ENCODE assay signal across 8 mouse cellular contexts in genomic region chr16:32867919-32868552, GRCm38 (mm10). TPM values are rescaled to one million over a fixed set of nuclear protein-coding genes. Genes with fewer than 3 reads are reported as not detected.
DNase-seq lines count a peak whose midpoint lies in the region; ATAC-seq and TF ChIP-seq lines count a peak whose summit lies in the region.

No protein-coding gene starts in this region.

- peak overlapping the region; percentile 75 for H3K4me3 ChIP-seq in G1E (ENCODE audit: low read depth, low read length)
- peak overlapping the region; percentile 63 for H3K4me3 ChIP-seq in forebrain, embryonic 16.5 days (replicated peaks; ENCODE audit: low read length)
- H3K4me3 ChIP-seq in layer of hippocampus, adult 2 months: peak overlapping the region; percentile 84
- H3K4me3 ChIP-seq in lung, embryonic 14.5 days (ENCODE audit: low read depth, low read length): peak overlapping the region; percentile 83
- H3K4me3 ChIP-seq in olfactory bulb, adult 2 months (ENCODE audit: insufficient read depth, low read depth, low read length): peak overlapping the region; percentile 70
- peak overlapping the region; percentile 97 for H3K4me3 ChIP-seq in thymus, adult 2 months (ENCODE audit: control insufficient read depth, insufficient read depth, low read length)

- intact Hi-C loops in heart, postnatal 36 days (cut with DNase I): loop anchor here (1.0 kb wide), 1 partner anchor 9 kb away; the partner anchor contains the start of genes Fyttd1 and Rubcn

- 0% methylated on average over 35 of the region's 35 CpGs for WGBS in forebrain, embryonic 16.5 days
- under 1% methylated on average over 35 of the region's 35 CpGs for WGBS in lung, embryonic 14.5 days
- WGBS in olfactory bulb, adult 2 months: under 1% methylated on average over 35 of the region's 35 CpGs
- WGBS in thymus, adult 2 months: under 1% methylated on average over 35 of the region's 35 CpGs

- no peak for TF ChIP-seq CTCF in G1E (IDR thresholded peaks at IDR 0.05; ENCODE audit: low read depth, low read length)
- TF ChIP-seq CTCF in layer of hippocampus, adult 2 months (conservative IDR thresholded peaks at IDR 0.05): peak; percentile 38; the same call in 1 of the 2 replicates
- TF ChIP-seq CTCF in lung, embryonic 14.5 days (IDR thresholded peaks at IDR 0.05; ENCODE audit: low read depth): no peak
- TF ChIP-seq CTCF in olfactory bulb, adult 2 months (IDR thresholded peaks at IDR 0.05; ENCODE audit: insufficient read depth, low read depth, low read length): no peak
- TF ChIP-seq CTCF in thymus, adult 2 months (IDR thresholded peaks at IDR 0.05; ENCODE audit: borderline replicate concordance, control insufficient read depth, extremely low read depth, insufficient read depth, low read length, poor library complexity): 0 out of 2 replicates have a peak, but pooled peaks have one; percentile 18

- peak overlapping the region; percentile 75 for H3K9ac ChIP-seq in forebrain, embryonic 16.5 days (replicated peaks; ENCODE audit: low read depth, low read length)
- H3K9ac ChIP-seq in lung, embryonic 14.5 days: peak overlapping the region; percentile 74

- H3K9me3 ChIP-seq in G1E (replicated peaks): no peaks in the 10 kb centered on the region
- H3K9me3 ChIP-seq in forebrain, embryonic 16.5 days (ENCODE audit: control insufficient read depth, low read length): no peaks in the 10 kb centered on the region
- no peaks in the 10 kb centered on the region for H3K9me3 ChIP-seq in lung, embryonic 14.5 days (ENCODE audit: low read depth, low read length)

- peak; percentile 84 for DNase-seq in G1E (ENCODE audit: low spot score)
- peak; percentile 88 to 95 for DNase-seq in cerebellum, adult 18-20 months
- DNase-seq in heart, postnatal 36 days: peak; percentile 86 to 90
- peak; percentile 92 to 95 for DNase-seq in layer of hippocampus, adult 2 months (ENCODE audit: low spot score in 2 of 2)
- DNase-seq in lung, embryonic 14.5 days: peak; percentile 93
- peak; percentile 93 for DNase-seq in thymus, adult 2 months

- H3K27ac ChIP-seq in forebrain, embryonic 16.5 days (ENCODE audit: low read length): peak overlapping the region; percentile 89
- H3K27ac ChIP-seq in layer of hippocampus, adult 2 months: peak overlapping the region; percentile 90
- H3K27ac ChIP-seq in lung, embryonic 14.5 days (ENCODE audit: low read depth): peak overlapping the region; percentile 58; the same call in 1 of the 2 replicates
- H3K27ac ChIP-seq in olfactory bulb, adult 2 months (ENCODE audit: insufficient read depth, low read depth, low read length): peak overlapping the region; percentile 58
- H3K27ac ChIP-seq in thymus, adult 2 months (ENCODE audit: control insufficient read depth, insufficient read depth, low read length): peak overlapping the region; percentile 56; the same call in 1 of the 2 replicates

- peak; percentile 84 for ATAC-seq in G1E (ENCODE audit: extremely low read depth, insufficient number of reproducible peaks, low FRiP score, poor library complexity, severe bottlenecking)
- peak; percentile 100 for ATAC-seq in forebrain, embryonic 16.5 days
- ATAC-seq in lung, embryonic 14.5 days (ENCODE audit: insufficient read depth): peak; percentile 99

- H3K27me3 ChIP-seq in G1E (ENCODE audit: insufficient read depth, low read length): peaks cover 2% of the 10 kb centered on the region; the same call in 1 of the 2 replicates
- H3K27me3 ChIP-seq in forebrain, embryonic 16.5 days (replicated peaks; ENCODE audit: control insufficient read depth, insufficient read depth, low read length): no peaks in the 10 kb centered on the region
- H3K27me3 ChIP-seq in lung, embryonic 14.5 days (ENCODE audit: insufficient read depth, low read length): no peaks in the 10 kb centered on the region
- H3K27me3 ChIP-seq in thymus, adult 2 months (ENCODE audit: control insufficient read depth, insufficient read depth, low read length): no peaks in the 10 kb centered on the region

- H3K36me3 ChIP-seq in G1E (replicated peaks): peaks cover 29% of the 10 kb centered on the region
- H3K36me3 ChIP-seq in forebrain, embryonic 16.5 days (ENCODE audit: control insufficient read depth, insufficient read depth): no peaks in the 10 kb centered on the region
- H3K36me3 ChIP-seq in lung, embryonic 14.5 days (ENCODE audit: insufficient read depth): no peaks in the 10 kb centered on the region; the same call in 1 of the 2 replicates
- H3K36me3 ChIP-seq in thymus, adult 2 months (ENCODE audit: control insufficient read depth, insufficient read depth, low read length): no peaks in the 10 kb centered on the region

- H3K4me1 ChIP-seq in G1E (ENCODE audit: insufficient read depth, low read depth, low read length): peaks cover 27% of the 10 kb centered on the region
- peaks cover 12% of the 10 kb centered on the region for H3K4me1 ChIP-seq in forebrain, embryonic 16.5 days (replicated peaks; ENCODE audit: control insufficient read depth, insufficient read depth, low read length)
- H3K4me1 ChIP-seq in lung, embryonic 14.5 days (ENCODE audit: insufficient read depth): peaks cover 6% of the 10 kb centered on the region; the same call in 1 of the 2 replicates
- peaks cover 9% of the 10 kb centered on the region; the same call in 1 of the 2 replicates for H3K4me1 ChIP-seq in olfactory bulb, adult 2 months (ENCODE audit: control insufficient read depth, insufficient read depth, low read length)
- peaks cover 2% of the 10 kb centered on the region for H3K4me1 ChIP-seq in thymus, adult 2 months (replicated peaks; ENCODE audit: control insufficient read depth, insufficient read depth, low read length)

- H3K4me2 ChIP-seq in forebrain, embryonic 16.5 days (ENCODE audit: low read length): peak overlapping the region; percentile 65
- peak overlapping the region; percentile 86 for H3K4me2 ChIP-seq in lung, embryonic 14.5 days

- peak; percentile 62 for TF ChIP-seq POLR2A in olfactory bulb, adult 2 months (IDR thresholded peaks at IDR 0.05; ENCODE audit: insufficient read depth, low read depth, low read length)
- TF ChIP-seq POLR2A in thymus, adult 2 months (IDR thresholded peaks at IDR 0.05; ENCODE audit: control insufficient read depth, extremely low read depth, insufficient read depth, low read length, poor library complexity): no peak; the same call in 1 of the 2 replicates

RNA-seq across cellular contexts. Expression of gene Fyttd1, which starts 9.3 kb away (rescaled TPM):
- total RNA-seq in G1E (2014; fragmentation: Nextera tagmentation): 121 and 134 TPM in 2 replicates
- total RNA-seq in G1E (2017): 77.5 and 100 TPM in 2 replicates
- polyA plus RNA-seq in G1E (2012): 276 and 281 TPM in 2 replicates
- polyA plus RNA-seq in forebrain, embryonic 16.5 days (2015; fragmentation: Nextera tagmentation; extraction: Ambion mirVana): 119 and 129 TPM in 2 replicates
- total RNA-seq in heart, postnatal 36 days (2021): 100 to 1,000 TPM in 1 of 2 experiments, 10 to 100 TPM in 1; 98.9 to 101 TPM
- total RNA-seq in layer of hippocampus, adult 2 months (2021): 100 to 1,000 TPM; 110 TPM
- polyA plus RNA-seq in lung, embryonic 14.5 days (2014; fragmentation: Nextera tagmentation; extraction: Ambion mirVana): 133 and 134 TPM in 2 replicates
- not detected in 2 replicates for polyA plus RNA-seq in olfactory bulb, adult 2 months (2012; ENCODE audit: insufficient read depth, insufficient read length, low replicate concordance, missing spikeins)
- 8.4 and 8.8 TPM in 2 replicates for polyA plus RNA-seq in thymus, adult 2 months (2012; rRNA removed)

RNA-seq across cellular contexts. Expression of gene Rubcn, which starts 9.5 kb away (rescaled TPM):
- 13.2 and 18.1 TPM in 2 replicates for total RNA-seq in G1E (2014; fragmentation: Nextera tagmentation)
- total RNA-seq in G1E (2017): 13.4 and 15.1 TPM in 2 replicates
- polyA plus RNA-seq in G1E (2012): 8.7 and 9.4 TPM in 2 replicates
- 38.6 and 40.4 TPM in 2 replicates for polyA plus RNA-seq in forebrain, embryonic 16.5 days (2015; fragmentation: Nextera tagmentation; extraction: Ambion mirVana)
- 10 to 100 TPM; 35.1 to 35.9 TPM for total RNA-seq in heart, postnatal 36 days (2021)
- 10 to 100 TPM; 59.2 to 59.3 TPM for total RNA-seq in layer of hippocampus, adult 2 months (2021)
- polyA plus RNA-seq in lung, embryonic 14.5 days (2014; fragmentation: Nextera tagmentation; extraction: Ambion mirVana): 18.2 and 18.6 TPM in 2 replicates
- polyA plus RNA-seq in olfactory bulb, adult 2 months (2012; ENCODE audit: insufficient read depth, insufficient read length, low replicate concordance, missing spikeins): not detected in 2 replicates
- 33.9 and 36.4 TPM in 2 replicates for polyA plus RNA-seq in thymus, adult 2 months (2012; rRNA removed)

RNA-seq across cellular contexts. Expression of gene Lrch3, which starts 45.9 kb away (rescaled TPM):
- total RNA-seq in G1E (2014; fragmentation: Nextera tagmentation): 77.1 and 91.9 TPM in 2 replicates
- total RNA-seq in G1E (2017): 31.8 and 33.1 TPM in 2 replicates
- polyA plus RNA-seq in G1E (2012): 9.1 and 9.9 TPM in 2 replicates
- polyA plus RNA-seq in forebrain, embryonic 16.5 days (2015; fragmentation: Nextera tagmentation; extraction: Ambion mirVana): 39.0 and 44.7 TPM in 2 replicates
- 10 to 100 TPM; 24.6 to 25.4 TPM for total RNA-seq in heart, postnatal 36 days (2021)
- 10 to 100 TPM; 41.0 to 48.2 TPM for total RNA-seq in layer of hippocampus, adult 2 months (2021)
- 26.6 and 26.9 TPM in 2 replicates for polyA plus RNA-seq in lung, embryonic 14.5 days (2014; fragmentation: Nextera tagmentation; extraction: Ambion mirVana)
- not detected in 2 replicates for polyA plus RNA-seq in olfactory bulb, adult 2 months (2012; ENCODE audit: insufficient read depth, insufficient read length, low replicate concordance, missing spikeins)
- 41.3 and 43.2 TPM in 2 replicates for polyA plus RNA-seq in thymus, adult 2 months (2012; rRNA removed)

RNA-seq across cellular contexts. Expression of gene Smbd1, which starts 57.8 kb away (rescaled TPM):
- total RNA-seq in G1E (2014; fragmentation: Nextera tagmentation): not detected in 2 replicates
- not detected in 2 replicates for total RNA-seq in G1E (2017)
- not detected in 2 replicates for polyA plus RNA-seq in G1E (2012)
- not detected in 2 replicates for polyA plus RNA-seq in forebrain, embryonic 16.5 days (2015; fragmentation: Nextera tagmentation; extraction: Ambion mirVana)
- total RNA-seq in heart, postnatal 36 days (2021): not detected
- not detected for total RNA-seq in layer of hippocampus, adult 2 months (2021)
- not detected in 2 replicates for polyA plus RNA-seq in lung, embryonic 14.5 days (2014; fragmentation: Nextera tagmentation; extraction: Ambion mirVana)
- polyA plus RNA-seq in olfactory bulb, adult 2 months (2012; ENCODE audit: insufficient read depth, insufficient read length, low replicate concordance, missing spikeins): not detected in 2 replicates
- polyA plus RNA-seq in thymus, adult 2 months (2012; rRNA removed): 0.18 TPM in 1 of 2 replicates, not detected in the other

Comparison
In these comparisons a context has a peak if more than half of its experiments do, and no peak if none do; other contexts are left out.
1. Peak in every context shown above with its lines: DNase-seq, ATAC-seq, H3K4me3 ChIP-seq and H3K27ac ChIP-seq.
2. CTCF ChIP-seq: peak in layer of hippocampus, adult 2 months (single experiment) and thymus, adult 2 months (single experiment); none in G1E (single experiment), lung, embryonic 14.5 days (single experiment) and olfactory bulb, adult 2 months (single experiment).